Mouse (Mus musculus): ENCODE data around the gene Igf2. TPM values are rescaled to one million over a fixed set of nuclear protein-coding genes. Genes with fewer than 3 reads are reported as not detected.

Igf2 gene
- polyA plus RNA-seq, 1 experiment = 5.5 TPM

DNA sequence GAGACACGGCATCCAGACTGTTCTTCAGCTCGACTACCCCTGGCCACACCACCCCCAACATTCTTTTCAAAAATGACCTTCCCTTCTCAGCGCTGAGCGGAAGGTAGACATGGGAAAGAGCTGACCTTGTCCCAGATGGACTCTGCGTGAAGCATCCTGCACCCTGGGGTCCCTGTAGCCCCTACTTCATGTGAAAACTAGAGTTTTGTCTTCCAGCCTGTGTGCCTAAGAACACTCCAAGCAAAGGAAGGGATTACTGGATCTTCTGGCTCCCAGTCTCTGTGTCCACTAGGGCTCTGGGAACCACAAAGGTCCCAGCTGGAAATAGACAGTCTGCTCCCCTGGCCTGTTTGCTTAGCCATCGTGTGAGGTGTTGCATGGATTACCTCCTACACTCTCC is 8.5 kb upstream of the Igf2 start:
- no peak for TF ChIP-seq MAX (IDR thresholded peaks at IDR 0.05)
- TF ChIP-seq MYOD1 (IDR thresholded peaks at IDR 0.05; ENCODE audit: control insufficient read depth, insufficient read length, low read depth) = no peak
- TF ChIP-seq MYOG (IDR thresholded peaks at IDR 0.05; ENCODE audit: control insufficient read depth, extremely low read depth, insufficient read length) = no peak
- no peak for TF ChIP-seq USF1 (IDR thresholded peaks at IDR 0.05; ENCODE audit: low read depth)
- no peak for TF ChIP-seq CEBPB (IDR thresholded peaks at IDR 0.05; ENCODE audit: low read depth)
- TF ChIP-seq CTCF (IDR thresholded peaks at IDR 0.05; ENCODE audit: control insufficient read depth, insufficient read depth, insufficient read length) = no peak
- no peak for TF ChIP-seq FOSL1 (IDR thresholded peaks at IDR 0.05; ENCODE audit: insufficient read depth, low read length, poor library complexity, severe bottlenecking)
- no peaks in the 10 kb centered on the region for H3K79me2 ChIP-seq (ENCODE audit: control insufficient read depth, insufficient read depth)

DNA sequence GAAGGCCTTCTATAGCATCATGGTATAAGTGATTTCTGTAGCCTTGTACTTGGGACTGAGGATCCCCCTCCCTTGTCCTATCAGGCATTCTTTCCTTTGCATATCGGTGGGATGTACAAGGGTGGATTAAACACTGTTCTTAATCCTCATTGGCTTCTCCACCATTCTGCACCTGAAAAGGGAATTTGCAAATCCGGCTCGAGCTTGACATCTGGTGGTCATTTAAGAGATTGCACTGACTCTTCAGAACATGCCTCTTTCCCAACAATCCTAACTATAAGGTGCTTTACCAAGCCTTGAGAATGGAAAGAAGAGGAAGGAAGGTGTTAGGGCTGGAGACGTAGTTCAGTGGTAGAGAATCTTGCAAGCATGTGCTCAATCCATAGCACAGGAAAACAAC is 5.5 kb upstream of the Igf2 start:
- Histone ChIP-seq H3K27me3 (ENCODE audit: control insufficient read depth, insufficient read depth, insufficient read length) (no peaks in the 10 kb centered on the region), H3ac (ENCODE audit: control insufficient read depth, insufficient read length, low read depth) (no peak overlapping the region), H3K79me2 (ENCODE audit: control insufficient read depth, insufficient read depth) (no peaks in the 10 kb centered on the region), H3K36me3 (ENCODE audit: control insufficient read depth, insufficient read depth) (no peaks in the 10 kb centered on the region), H3K4me3 (ENCODE audit: insufficient read depth, poor library complexity, severe bottlenecking) (no peak overlapping the region), H3K79me3 (ENCODE audit: low read depth) (no peaks in the 10 kb centered on the region)
- TF ChIP-seq MAX (IDR thresholded peaks at IDR 0.05) = no peak
- no peak for TF ChIP-seq CEBPB (IDR thresholded peaks at IDR 0.05; ENCODE audit: low read depth)
- no peak for TF ChIP-seq MYOD1 (IDR thresholded peaks at IDR 0.05; ENCODE audit: control insufficient read depth, insufficient read length, low read depth)
- no peak for TF ChIP-seq USF1 (IDR thresholded peaks at IDR 0.05; ENCODE audit: low read depth)
- no peak for TF ChIP-seq FOSL1 (IDR thresholded peaks at IDR 0.05; ENCODE audit: insufficient read depth, low read length, poor library complexity, severe bottlenecking)
- no peak for TF ChIP-seq CTCF (IDR thresholded peaks at IDR 0.05; ENCODE audit: control insufficient read depth, insufficient read depth, insufficient read length)
- no peak for TF ChIP-seq MYOG (IDR thresholded peaks at IDR 0.05; ENCODE audit: control insufficient read depth, extremely low read depth, insufficient read length)

More for the DNA sequence above, 8.5 kb upstream of the Igf2 start:
- no peaks in the 10 kb centered on the region for H3K79me3 ChIP-seq (ENCODE audit: low read depth)
- H3K27me3 ChIP-seq (ENCODE audit: control insufficient read depth, insufficient read depth, insufficient read length) = no peaks in the 10 kb centered on the region
- H3K36me3 ChIP-seq (ENCODE audit: control insufficient read depth, insufficient read depth) = no peaks in the 10 kb centered on the region
- H3ac ChIP-seq (ENCODE audit: control insufficient read depth, insufficient read length, low read depth) = no peak overlapping the region
- H3K4me3 ChIP-seq (ENCODE audit: insufficient read depth, poor library complexity, severe bottlenecking) = no peak overlapping the region

- Histone ChIP-seq H3K79me2 (ENCODE audit: control insufficient read depth, insufficient read depth) (no peaks in the 10 kb centered on the region), H3K27me3 (ENCODE audit: control insufficient read depth, insufficient read depth, insufficient read length) (no peaks in the 10 kb centered on the region), H3K36me3 (ENCODE audit: control insufficient read depth, insufficient read depth) (no peaks in the 10 kb centered on the region), H3K79me3 (ENCODE audit: low read depth) (no peaks in the 10 kb centered on the region), H3K4me3 (ENCODE audit: insufficient read depth, poor library complexity, severe bottlenecking) (no peak overlapping the region), H3ac (ENCODE audit: control insufficient read depth, insufficient read length, low read depth) (no peak overlapping the region)
- no peak for TF ChIP-seq FOSL1 (IDR thresholded peaks at IDR 0.05; ENCODE audit: insufficient read depth, low read length, poor library complexity, severe bottlenecking)
- TF ChIP-seq MYOD1 (IDR thresholded peaks at IDR 0.05; ENCODE audit: control insufficient read depth, insufficient read length, low read depth) = no peak
- TF ChIP-seq CTCF (IDR thresholded peaks at IDR 0.05; ENCODE audit: control insufficient read depth, insufficient read depth, insufficient read length) = no peak
- TF ChIP-seq MYOG (IDR thresholded peaks at IDR 0.05; ENCODE audit: control insufficient read depth, extremely low read depth, insufficient read length) = no peak
- TF ChIP-seq CEBPB (IDR thresholded peaks at IDR 0.05; ENCODE audit: low read depth) = no peak
- no peak for TF ChIP-seq MAX (IDR thresholded peaks at IDR 0.05)
- TF ChIP-seq USF1 (IDR thresholded peaks at IDR 0.05; ENCODE audit: low read depth) = no peak
Measured at GRCm38 (mm10) chr7:142671067-142671466, 4.5 kb upstream of the Igf2 start.

DNA sequence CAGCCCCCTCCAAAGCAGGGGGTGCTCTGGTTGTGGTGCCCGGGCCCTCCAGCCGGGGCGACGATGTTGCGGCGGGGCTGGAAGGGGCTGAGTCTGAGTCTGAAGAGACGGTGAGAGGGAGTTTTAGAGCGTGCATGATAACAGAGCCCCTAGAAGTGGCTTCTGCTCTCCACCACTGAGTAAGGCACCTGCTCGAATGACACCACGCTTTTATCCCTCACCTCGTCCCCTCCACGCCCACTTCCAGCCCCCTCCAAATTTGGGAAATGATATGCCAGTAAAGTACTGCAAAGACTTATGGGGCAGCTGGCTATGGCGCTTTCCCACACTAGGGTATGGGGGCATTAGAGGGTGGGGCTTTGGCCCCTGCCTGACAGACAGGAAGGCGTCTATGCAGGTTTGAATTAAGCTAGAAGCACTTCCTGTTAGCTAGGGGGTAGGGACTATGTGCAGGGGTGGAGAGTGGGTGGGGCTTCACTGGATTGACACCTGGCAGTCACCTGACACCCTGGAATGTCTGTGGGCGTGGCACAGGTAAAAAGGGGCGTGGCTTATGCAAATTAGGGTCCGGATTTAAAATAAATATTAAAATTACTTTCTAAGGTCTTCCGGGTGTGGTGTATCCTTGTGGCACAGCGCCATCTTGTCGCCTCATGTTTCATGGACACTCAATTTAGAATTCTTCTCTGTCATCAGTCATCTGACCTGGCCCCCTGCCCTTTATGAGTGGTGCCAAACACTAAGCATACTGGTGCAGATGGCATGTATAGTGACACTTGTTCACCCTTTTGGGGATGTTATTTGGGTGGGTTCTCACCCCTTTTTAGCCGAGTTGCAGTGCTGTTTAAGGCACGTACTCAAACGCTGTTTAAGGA is 3.4 kb upstream of the Igf2 start, which contains the start of gene Gm49394:
Gene Gm49394 (minus strand): TSS at position 192 of the 875 bp plus-strand sequence.
- Histone ChIP-seq H3K27me3 (ENCODE audit: control insufficient read depth, insufficient read depth, insufficient read length) (no peaks in the 10 kb centered on the region), H3K36me3 (ENCODE audit: control insufficient read depth, insufficient read depth) (no peaks in the 10 kb centered on the region), H3K79me2 (ENCODE audit: control insufficient read depth, insufficient read depth) (no peaks in the 10 kb centered on the region), H3K79me3 (ENCODE audit: low read depth) (no peaks in the 10 kb centered on the region), H3K4me3 (ENCODE audit: insufficient read depth, poor library complexity, severe bottlenecking) (no peak within 1 kb of the TSS), H3ac (ENCODE audit: control insufficient read depth, insufficient read length, low read depth) (no peak within 1 kb of the TSS)
- TF ChIP-seq USF1 (IDR thresholded peaks at IDR 0.05; ENCODE audit: low read depth) = no peak
- no peak for TF ChIP-seq FOSL1 (IDR thresholded peaks at IDR 0.05; ENCODE audit: insufficient read depth, low read length, poor library complexity, severe bottlenecking)
- no peak for TF ChIP-seq MYOD1 (IDR thresholded peaks at IDR 0.05; ENCODE audit: control insufficient read depth, insufficient read length, low read depth)
- TF ChIP-seq CTCF (IDR thresholded peaks at IDR 0.05; ENCODE audit: control insufficient read depth, insufficient read depth, insufficient read length) = no peak

GRCm38 (mm10) chr7:142668328-142668727 is 1.7 kb upstream of the Igf2 start:
- Histone ChIP-seq H3K79me3 (ENCODE audit: low read depth) (no peaks in the 10 kb centered on the region), H3K4me3 (ENCODE audit: insufficient read depth, poor library complexity, severe bottlenecking) (no peak overlapping the region), H3K79me2 (ENCODE audit: control insufficient read depth, insufficient read depth) (no peaks in the 10 kb centered on the region), H3K36me3 (ENCODE audit: control insufficient read depth, insufficient read depth) (no peaks in the 10 kb centered on the region), H3ac (ENCODE audit: control insufficient read depth, insufficient read length, low read depth) (no peak overlapping the region), H3K27me3 (ENCODE audit: control insufficient read depth, insufficient read depth, insufficient read length) (peaks cover 12% of the 10 kb centered on the region)
- no peak for TF ChIP-seq MAX (IDR thresholded peaks at IDR 0.05)
- no peak for TF ChIP-seq MYOD1 (IDR thresholded peaks at IDR 0.05; ENCODE audit: control insufficient read depth, insufficient read length, low read depth)
- TF ChIP-seq USF1 (IDR thresholded peaks at IDR 0.05; ENCODE audit: low read depth) = no peak
- no peak for TF ChIP-seq CEBPB (IDR thresholded peaks at IDR 0.05; ENCODE audit: low read depth)
- TF ChIP-seq FOSL1 (IDR thresholded peaks at IDR 0.05; ENCODE audit: insufficient read depth, low read length, poor library complexity, severe bottlenecking) = no peak
- no peak for TF ChIP-seq MYOG (IDR thresholded peaks at IDR 0.05; ENCODE audit: control insufficient read depth, extremely low read depth, insufficient read length)
- no peak for TF ChIP-seq CTCF (IDR thresholded peaks at IDR 0.05; ENCODE audit: control insufficient read depth, insufficient read depth, insufficient read length)

All from C2C12 (cell line).